Mouse (Mus musculus) MEL (cell line): ENCODE measurements around the gene Patz1. TPM values are rescaled to one million over a fixed set of nuclear protein-coding genes. Genes with fewer than 3 reads are reported as not detected.

Source experiments
- DNase-seq: peaks from one replicate; pipeline ENCODE4 v3.0.0; 2011; ENCODE audit warnings: low read depth, low spot score
- H3K27ac ChIP-seq: 2 replicates; pipeline ENCODE4 v1.5.1; 2012; ENCODE audit warnings: low read depth, mild to moderate bottlenecking, control low read depth, low read length, moderate library complexity; ENCODE audit not compliant: control insufficient read depth
- H3K27me3 ChIP-seq, 2 experiments: fragments of 150-350 bp in 1 of 2; sonication (generic) in 1 of 2; 2 replicates each; pipeline ENCODE4 v1.6.1; 2012; ENCODE audit warnings: low read length in 2 of 2, mild to moderate bottlenecking in 2 of 2, improper control_type of control experiment in 1 of 2, moderate library complexity in 1 of 2; ENCODE audit not compliant: insufficient read depth in 2 of 2, control insufficient read depth in 1 of 2
- H3K36me3 ChIP-seq, 2 experiments: 2 replicates each; pipeline ENCODE4 v1.6.1; 2012 to 2014; ENCODE audit warnings: low read length in 2 of 2, improper control_type of control experiment in 1 of 2, inconsistent platforms in 1 of 2, mild to moderate bottlenecking in 1 of 2; ENCODE audit not compliant: insufficient read depth in 2 of 2, control insufficient read depth in 1 of 2
- H3K4me1 ChIP-seq, 2 experiments: fragments of 150-350 bp in 1 of 2; sonication (generic) in 1 of 2; 2 replicates each; pipeline ENCODE4 v1.6.1; 2012; ENCODE audit warnings: low read length in 2 of 2, improper control_type of control experiment in 1 of 2, mild to moderate bottlenecking in 1 of 2; ENCODE audit not compliant: insufficient read depth in 2 of 2, control insufficient read depth in 1 of 2
- H3K4me3 ChIP-seq, 2 experiments: fragments of 150-350 bp in 1 of 2; sonication (generic) in 1 of 2; 2 replicates each; pipeline ENCODE4 v1.5.1; 2012; ENCODE audit warnings: low read depth in 2 of 2, low read length in 2 of 2, mild to moderate bottlenecking in 2 of 2, moderate library complexity in 2 of 2, control low read depth in 1 of 2, improper control_type of control experiment in 1 of 2; ENCODE audit not compliant: control insufficient read depth in 1 of 2, insufficient read depth in 1 of 2
- H3K79me2 ChIP-seq: 2 replicates; pipeline ENCODE4 v1.6.1; 2012; ENCODE audit warnings: mild to moderate bottlenecking, low read length, moderate library complexity; ENCODE audit not compliant: control insufficient read depth, poor library complexity, insufficient read depth
- H3K9ac ChIP-seq: 2 replicates; pipeline ENCODE4 v1.6.1; 2012; ENCODE audit warnings: low read depth, mild to moderate bottlenecking, control low read depth, low read length, moderate library complexity; ENCODE audit not compliant: control insufficient read depth, poor library complexity, severe bottlenecking
- H3K9me3 ChIP-seq: fragments of 150-350 bp; sonication (generic); replicated peaks from 2 replicates; pipeline ENCODE4 v1.6.1; 2012; ENCODE audit warnings: mild to moderate bottlenecking, low read length, improper control_type of control experiment, moderate library complexity; ENCODE audit not compliant: insufficient read depth
- BHLHE40 ChIP-seq: IDR thresholded peaks from 2 replicates; pipeline ENCODE4 v1.6.1; 2012; ENCODE audit warnings: low read depth, mild to moderate bottlenecking, inconsistent platforms, low read length, improper control_type of control experiment, borderline replicate concordance
- CHD1 ChIP-seq: IDR thresholded peaks from 2 replicates; pipeline ENCODE4 v1.6.1; 2012; ENCODE audit warnings: low read depth, mild to moderate bottlenecking, inconsistent platforms, low read length, improper control_type of control experiment
- CHD2 ChIP-seq: IDR thresholded peaks from 2 replicates; pipeline ENCODE4 v1.6.1; 2011; ENCODE audit warnings: low read length, improper control_type of control experiment
- CTCF ChIP-seq, 3 experiments: IDR thresholded peaks in 2 of 3; conservative IDR thresholded peaks in 1 of 3; 2 replicates each; pipeline ENCODE4 v1.5.1; 2011 to 2012; ENCODE audit warnings: low read length in 3 of 3, low read depth in 2 of 3, mild to moderate bottlenecking in 2 of 3, improper control_type of control experiment in 1 of 3, inconsistent platforms in 1 of 3, mixed read lengths in 1 of 3, moderate library complexity in 1 of 3; ENCODE audit not compliant: control insufficient read depth in 1 of 3, insufficient read depth in 1 of 3, poor library complexity in 1 of 3, severe bottlenecking in 1 of 3
- E2F4 ChIP-seq: IDR thresholded peaks from 2 replicates; pipeline ENCODE4 v1.6.1; 2011; ENCODE audit warnings: low read depth, low read length, improper control_type of control experiment, borderline replicate concordance
- ELF1 ChIP-seq: IDR thresholded peaks from 2 replicates; pipeline ENCODE4 v1.6.1; 2014; ENCODE audit warnings: low read depth, mild to moderate bottlenecking, inconsistent platforms, low read length, improper control_type of control experiment, moderate library complexity
- EP300 ChIP-seq, 2 experiments: IDR thresholded peaks; 2 replicates each; pipeline ENCODE4 v1.6.1; 2011; ENCODE audit warnings: improper control_type of control experiment in 2 of 2, low read length in 2 of 2, low read depth in 1 of 2, mild to moderate bottlenecking in 1 of 2
- GABPA ChIP-seq: IDR thresholded peaks from 2 replicates; pipeline ENCODE4 v1.6.1; 2012; ENCODE audit warnings: low read depth, mild to moderate bottlenecking, inconsistent platforms, low read length, improper control_type of control experiment, moderate library complexity
- GATA1 ChIP-seq: IDR thresholded peaks from 2 replicates; pipeline ENCODE4 v1.6.1; 2011; ENCODE audit warnings: low read depth, low read length, improper control_type of control experiment
- HCFC1 ChIP-seq: IDR thresholded peaks from 2 replicates; pipeline ENCODE4 v1.6.1; 2012; ENCODE audit warnings: low read depth, mild to moderate bottlenecking, inconsistent platforms, low read length, improper control_type of control experiment, moderate library complexity
- JUND ChIP-seq: IDR thresholded peaks from 2 replicates; pipeline ENCODE4 v1.6.1; 2011; ENCODE audit warnings: low read depth, mild to moderate bottlenecking, improper control_type of control experiment, low read length
- MAFK ChIP-seq: IDR thresholded peaks from 2 replicates; pipeline ENCODE4 v1.6.1; 2011; ENCODE audit warnings: low read depth, mild to moderate bottlenecking, low read length, improper control_type of control experiment, borderline replicate concordance
- MAX ChIP-seq: IDR thresholded peaks from 2 replicates; pipeline ENCODE4 v1.6.1; 2011; ENCODE audit warnings: low read length, improper control_type of control experiment
- MAZ ChIP-seq: IDR thresholded peaks from 2 replicates; pipeline ENCODE4 v1.6.1; 2012; ENCODE audit warnings: low read depth, mild to moderate bottlenecking, inconsistent platforms, low read length, improper control_type of control experiment
- MEF2A ChIP-seq: IDR thresholded peaks from 2 replicates; pipeline ENCODE4 v1.6.1; 2014; ENCODE audit warnings: low read depth, mild to moderate bottlenecking, inconsistent platforms, low read length, improper control_type of control experiment; ENCODE audit not compliant: poor library complexity, insufficient replicate concordance, severe bottlenecking; ENCODE audit errors: extremely low read depth
- MXI1 ChIP-seq: IDR thresholded peaks from 2 replicates; pipeline ENCODE4 v1.6.1; 2011; ENCODE audit warnings: mild to moderate bottlenecking, low read depth, low read length, improper control_type of control experiment
- MYB ChIP-seq: IDR thresholded peaks from 2 replicates; pipeline ENCODE4 v1.6.1; 2011; ENCODE audit warnings: mild to moderate bottlenecking, low read depth, low read length, improper control_type of control experiment
- MYC ChIP-seq: IDR thresholded peaks from 2 replicates; pipeline ENCODE4 v1.6.1; 2011; ENCODE audit warnings: low read depth, mild to moderate bottlenecking, low read length, improper control_type of control experiment, moderate library complexity
- NELFE ChIP-seq: IDR thresholded peaks from 2 replicates; pipeline ENCODE4 v1.6.1; 2011; ENCODE audit warnings: low read depth, low read length, improper control_type of control experiment
- NRF1 ChIP-seq: IDR thresholded peaks from 2 replicates; pipeline ENCODE4 v1.6.1; 2014; ENCODE audit warnings: low read depth, mild to moderate bottlenecking, inconsistent platforms, low read length, improper control_type of control experiment, moderate library complexity; ENCODE audit not compliant: poor library complexity, insufficient read depth, severe bottlenecking
- POLR2A ChIP-seq, 2 experiments: IDR thresholded peaks; 2 replicates each; pipeline ENCODE4 v1.6.1; 2011 to 2012; ENCODE audit warnings: low read length in 2 of 2, mild to moderate bottlenecking in 2 of 2, control low read depth in 1 of 2, improper control_type of control experiment in 1 of 2, low read depth in 1 of 2, moderate library complexity in 1 of 2; ENCODE audit not compliant: control insufficient read depth in 1 of 2, insufficient read depth in 1 of 2, poor library complexity in 1 of 2
- POLR2AphosphoS2 ChIP-seq: IDR thresholded peaks from 2 replicates; pipeline ENCODE4 v1.6.1; 2011; ENCODE audit warnings: low read length, improper control_type of control experiment
- RAD21 ChIP-seq: IDR thresholded peaks from 2 replicates; pipeline ENCODE4 v1.6.1; 2011; ENCODE audit warnings: mild to moderate bottlenecking, low read depth, low read length, improper control_type of control experiment
- RCOR1 ChIP-seq: IDR thresholded peaks from 2 replicates; pipeline ENCODE4 v1.6.1; 2012; ENCODE audit warnings: low read depth, mild to moderate bottlenecking, inconsistent platforms, low read length, improper control_type of control experiment
- SIN3A ChIP-seq: IDR thresholded peaks from 2 replicates; pipeline ENCODE4 v1.6.1; 2012; ENCODE audit warnings: low read length, improper control_type of control experiment, inconsistent platforms
- TAL1 ChIP-seq: IDR thresholded peaks from 2 replicates; pipeline ENCODE4 v1.6.1; 2012; ENCODE audit warnings: mild to moderate bottlenecking, inconsistent platforms, low read length, moderate library complexity, mixed read lengths
- TBP ChIP-seq: IDR thresholded peaks from 2 replicates; pipeline ENCODE4 v1.8.0; 2011; ENCODE audit warnings: low read depth, low read length, improper control_type of control experiment
- TCF12 ChIP-seq: IDR thresholded peaks from 2 replicates; pipeline ENCODE4 v1.6.1; 2014; ENCODE audit warnings: low read depth, mild to moderate bottlenecking, inconsistent platforms, low read length, improper control_type of control experiment, moderate library complexity
- UBTF ChIP-seq: IDR thresholded peaks from 2 replicates; pipeline ENCODE4 v1.6.1; 2012; ENCODE audit warnings: low read depth, mild to moderate bottlenecking, inconsistent platforms, low read length, improper control_type of control experiment, moderate library complexity, borderline replicate concordance; ENCODE audit not compliant: insufficient read depth
- USF1 ChIP-seq: IDR thresholded peaks from 2 replicates; pipeline ENCODE4 v1.6.1; 2014; ENCODE audit warnings: low read depth, mild to moderate bottlenecking, inconsistent platforms, low read length, improper control_type of control experiment, moderate library complexity
- USF2 ChIP-seq, 2 experiments: IDR thresholded peaks; 2 replicates each; pipeline ENCODE4 v1.6.1; 2011 to 2012; ENCODE audit warnings: improper control_type of control experiment in 2 of 2, low read length in 2 of 2, borderline replicate concordance in 1 of 2, inconsistent platforms in 1 of 2, low read depth in 1 of 2, mild to moderate bottlenecking in 1 of 2; ENCODE audit not compliant: insufficient read depth in 1 of 2
- ZC3H11A ChIP-seq: IDR thresholded peaks from 2 replicates; pipeline ENCODE4 v1.6.1; 2012; ENCODE audit warnings: low read depth, mild to moderate bottlenecking, inconsistent platforms, low read length, improper control_type of control experiment
- ZKSCAN1 ChIP-seq: IDR thresholded peaks from 2 replicates; pipeline ENCODE4 v1.6.1; 2012; ENCODE audit warnings: low read depth, mild to moderate bottlenecking, inconsistent platforms, low read length, improper control_type of control experiment, moderate library complexity
- ZMIZ1 ChIP-seq: IDR thresholded peaks from 2 replicates; pipeline ENCODE4 v1.6.1; 2012; ENCODE audit warnings: low read depth, mild to moderate bottlenecking, inconsistent platforms, low read length, improper control_type of control experiment, moderate library complexity
- ZNF384 ChIP-seq: IDR thresholded peaks from 2 replicates; pipeline ENCODE4 v1.6.1; 2012; ENCODE audit warnings: low read depth, mild to moderate bottlenecking, inconsistent platforms, low read length, improper control_type of control experiment
- polyA plus RNA-seq, 2 experiments: library from polyadenylated mRNA; stranded (reverse) in 1 of 2; unstranded in 1 of 2; fragments of >175 nt in 1 of 2; fragments of >200 nt in 1 of 2; gene quantifications; 2 replicates each; pipeline versions ENCODE4 v1.2.1 to v1.2.4; 2012; ENCODE audit warnings: low replicate concordance in 2 of 2, low read depth in 1 of 2; ENCODE audit not compliant: insufficient read length in 2 of 2, insufficient read depth in 1 of 2, missing spikeins in 1 of 2
- total RNA-seq: library from RNA; depleted of rRNA; stranded (reverse); fragments of 300-350 nt; gene quantifications from 2 replicates; pipeline ENCODE4 v1.2.3, GENCODE M21; 2012; rRNA removed

Patz1 gene
- total RNA-seq: 52.0 and 63.1 TPM in 2 replicates
- polyA plus RNA-seq: 10 to 100 TPM in 1 of 2 experiments, not detected in 1; 63.5 TPM

GRCm38 (mm10) chr11:3288521-3289301 is at the start of gene Patz1:
Gene Patz1, plus strand, starts transcription at chr11:3288874.
- H3K79me2 ChIP-seq: peaks cover 48% of the 10 kb centered on the region
- H3K9me3 ChIP-seq: no peaks in the 10 kb centered on the region
- peak within 1 kb of the TSS; percentile 89 for H3K27ac ChIP-seq
- H3K27me3 ChIP-seq: no peaks in the 10 kb centered on the region
- peaks cover 3 to 29% of the 10 kb centered on the region in 2 experiments for H3K4me1 ChIP-seq
- peaks cover 3 to 20% of the 10 kb centered on the region in 2 experiments for H3K36me3 ChIP-seq
- peak; percentile 90 for DNase-seq
- peak within 1 kb of the TSS; percentile 67 to 90 for H3K4me3 ChIP-seq
- H3K9ac ChIP-seq: peak within 1 kb of the TSS; percentile 98
- peak; percentile 68; the same call in 1 of the 2 replicates for TF ChIP-seq MXI1
- TF ChIP-seq NELFE: peak; percentile 52
- TF ChIP-seq CHD2: no peak
- TF ChIP-seq ZC3H11A: no peak
- TF ChIP-seq GATA1: no peak
- peak; percentile 70 for TF ChIP-seq BHLHE40
- peak; percentile 79 to 82 for TF ChIP-seq POLR2A (IDR thresholded peaks at IDR 0.05; ENCODE audit: control insufficient read depth in 1 of 2, insufficient read depth in 1 of 2, low read depth in 1 of 2, low read length in 2 of 2, poor library complexity in 1 of 2)
- no peak for TF ChIP-seq MAFK
- no peak; the same call in 1 of the 2 replicates for TF ChIP-seq E2F4
- TF ChIP-seq ELF1: no peak
- no peak for TF ChIP-seq JUND
- TF ChIP-seq EP300 (IDR thresholded peaks at IDR 0.05; ENCODE audit: low read depth in 1 of 2, low read length in 2 of 2): peak; percentile 40 to 44; a peak in 3 of 4 replicates
- TF ChIP-seq CHD1: peak; percentile 97
- no peak; the same call in none of the 2 replicates for TF ChIP-seq MAZ
- TF ChIP-seq RAD21: no peak
- no peak for TF ChIP-seq CTCF (IDR thresholded peaks at IDR 0.05 in 2 of 3, conservative IDR thresholded peaks at IDR 0.05 in 1 of 3; ENCODE audit: control insufficient read depth in 1 of 3, insufficient read depth in 1 of 3, low read depth in 2 of 3, low read length in 3 of 3, poor library complexity in 1 of 3, severe bottlenecking in 1 of 3)
- TF ChIP-seq ZMIZ1: peak; percentile 97
- no peak for TF ChIP-seq GABPA
- TF ChIP-seq HCFC1: peak; percentile 33; the same call in 1 of the 2 replicates
- no peak for TF ChIP-seq MEF2A
- TF ChIP-seq MAX: peak; percentile 96
- TF ChIP-seq MYB: 0 out of 2 replicates have a peak, but pooled peaks have one; percentile 20
- TF ChIP-seq USF2 (IDR thresholded peaks at IDR 0.05; ENCODE audit: borderline replicate concordance in 1 of 2, insufficient read depth in 1 of 2, low read depth in 1 of 2, low read length in 2 of 2): no peak
- no peak for TF ChIP-seq ZKSCAN1
- TF ChIP-seq RCOR1: peak; percentile 30; the same call in 1 of the 2 replicates
- peak; percentile 94 for TF ChIP-seq MYC
- peak; percentile 92 for TF ChIP-seq POLR2AphosphoS2
- no peak for TF ChIP-seq UBTF
- peak; percentile 71; the same call in 1 of the 2 replicates for TF ChIP-seq TBP
- TF ChIP-seq USF1: no peak
- no peak for TF ChIP-seq NRF1
- TF ChIP-seq ZNF384: no peak
- 0 out of 2 replicates have a peak, but pooled peaks have one; percentile 29 for TF ChIP-seq TAL1
- peak; percentile 42 for TF ChIP-seq TCF12
- peak; percentile 43 for TF ChIP-seq SIN3A
